Mouse (Mus musculus): Measurements from ENCODE around the gene Tex261. TPM values are rescaled to one million over a fixed set of nuclear protein-coding genes. Genes with fewer than 3 reads are reported as not detected.

Gene Tex261
- polyA plus RNA-seq, 2 experiments, result 21.6 to 44.2 TPM

DNA sequence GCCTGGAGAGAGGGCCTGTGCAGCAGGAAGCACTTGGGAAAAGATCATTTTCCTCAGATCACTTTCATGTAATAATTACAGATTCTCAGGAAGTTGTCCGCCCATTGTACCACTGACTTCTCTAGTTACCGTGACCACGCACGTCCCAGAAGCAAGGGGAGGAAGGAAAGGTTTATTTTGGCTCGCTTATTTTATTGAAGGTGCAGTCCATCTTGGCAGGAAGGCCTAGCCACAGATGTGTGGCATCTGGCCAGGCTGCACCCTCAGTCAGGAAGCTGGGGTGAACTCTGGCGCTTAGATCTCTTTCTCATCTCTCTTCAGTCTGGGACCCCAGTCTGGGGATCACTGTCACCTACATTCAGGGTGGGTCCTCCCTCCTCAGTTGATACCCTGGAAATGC lies 37.0 kb downstream of the Tex261 start:
- Histone ChIP-seq H3K4me2 (ENCODE audit: low read depth) (no peak overlapping the region), H3K9ac (replicated peaks) (no peak overlapping the region), H3K27me3 (ENCODE audit: control insufficient read depth, insufficient read depth, low read length) (no peaks in the 10 kb centered on the region), H3K36me3 (replicated peaks; ENCODE audit: control insufficient read depth, insufficient read depth, low read depth) (no peaks in the 10 kb centered on the region), H3K9me3 (ENCODE audit: control insufficient read depth, low read length) (no peaks in the 10 kb centered on the region), H3K4me1 (replicated peaks; ENCODE audit: control insufficient read depth in 2 of 2, insufficient read depth in 2 of 2, low read length in 1 of 2) (no peaks in the 10 kb centered on the region), H3K4me3 (ENCODE audit: insufficient read depth in 1 of 2, low read depth in 2 of 2, low read length in 2 of 2) (no peak overlapping the region), H3K27ac (no peak overlapping the region)
- no peak for TF ChIP-seq EP300 (IDR thresholded peaks at IDR 0.05; ENCODE audit: low read depth)
- no peak for TF ChIP-seq CTCF (IDR thresholded peaks at IDR 0.05; ENCODE audit: low read depth)
- DNase-seq (ENCODE audit: low read depth in 3 of 3, low spot score in 3 of 3) (no peak), ATAC-seq (ENCODE audit: insufficient read depth) (no peak)
- WGBS (ENCODE audit: insufficient replicate concordance), result 26% methylated on average over 6 of the region's 6 CpGs

DNA sequence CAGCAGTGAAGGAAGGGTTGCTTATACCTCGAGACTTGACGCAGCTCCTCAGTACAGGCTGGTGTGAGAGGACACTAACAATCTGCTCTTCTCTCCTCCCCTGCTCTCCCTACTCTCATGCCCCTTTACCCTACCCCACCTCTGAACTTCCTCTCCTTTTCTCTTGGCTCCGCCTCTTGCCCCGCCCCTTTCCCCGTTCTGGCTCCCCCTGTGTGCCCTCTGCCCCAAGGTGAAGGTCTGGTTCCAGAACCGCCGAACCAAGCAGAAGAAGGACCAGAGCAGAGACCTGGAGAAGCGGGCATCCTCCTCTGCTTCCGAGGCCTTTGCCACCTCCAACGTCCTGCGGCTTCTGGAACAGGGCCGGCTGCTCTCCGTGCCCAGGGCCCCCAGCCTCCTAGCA lies 38.3 kb downstream of the Tex261 start:
- H3K4me1 ChIP-seq (replicated peaks; ENCODE audit: control insufficient read depth in 2 of 2, insufficient read depth in 2 of 2, low read length in 1 of 2), result no peaks in the 10 kb centered on the region
- no peak for TF ChIP-seq EP300 (IDR thresholded peaks at IDR 0.05; ENCODE audit: low read depth)
- TF ChIP-seq CTCF (IDR thresholded peaks at IDR 0.05; ENCODE audit: low read depth), result no peak
- H3K27me3 ChIP-seq (ENCODE audit: control insufficient read depth, insufficient read depth, low read length), result no peaks in the 10 kb centered on the region
- 22% methylated on average over 13 of the region's 13 CpGs for WGBS (ENCODE audit: insufficient replicate concordance)
- no peaks in the 10 kb centered on the region for H3K36me3 ChIP-seq (replicated peaks; ENCODE audit: control insufficient read depth, insufficient read depth, low read depth)
- H3K4me3 ChIP-seq (ENCODE audit: insufficient read depth in 1 of 2, low read depth in 2 of 2, low read length in 2 of 2), result no peak overlapping the region
- no peaks in the 10 kb centered on the region for H3K9me3 ChIP-seq (ENCODE audit: control insufficient read depth, low read length)
- no peak overlapping the region for H3K27ac ChIP-seq
- no peak for DNase-seq (ENCODE audit: low read depth in 3 of 3, low spot score in 3 of 3)
- ATAC-seq (ENCODE audit: insufficient read depth), result no peak
- H3K9ac ChIP-seq (replicated peaks), result no peak overlapping the region
- no peak overlapping the region for H3K4me2 ChIP-seq (ENCODE audit: low read depth)

DNA sequence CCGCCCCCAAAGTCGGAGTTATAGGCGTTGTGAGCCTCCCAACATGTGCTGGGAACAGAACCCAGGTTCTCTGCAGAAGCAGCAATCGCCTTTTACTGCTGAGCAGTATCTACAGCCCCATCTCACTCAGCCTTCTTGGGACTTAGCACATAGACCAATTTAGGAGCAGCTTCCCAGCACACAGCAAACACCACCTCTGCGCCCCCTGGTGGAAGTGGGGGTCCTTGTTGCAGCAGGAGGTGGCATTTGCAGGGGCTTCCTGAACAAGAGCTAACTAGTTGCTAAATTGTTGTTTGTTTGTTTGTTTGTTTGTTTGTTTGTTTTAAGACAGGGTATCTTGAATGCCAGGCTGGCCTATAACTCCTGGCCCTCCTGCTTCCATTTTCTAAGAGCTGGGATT lies 44.5 kb downstream of the Tex261 start:
- Histone ChIP-seq H3K27me3 (ENCODE audit: control insufficient read depth, insufficient read depth, low read length) (no peaks in the 10 kb centered on the region), H3K4me3 (ENCODE audit: insufficient read depth in 1 of 2, low read depth in 2 of 2, low read length in 2 of 2) (no peak overlapping the region), H3K9ac (replicated peaks) (no peak overlapping the region), H3K4me1 (replicated peaks; ENCODE audit: control insufficient read depth in 2 of 2, insufficient read depth in 2 of 2, low read length in 1 of 2) (no peaks in the 10 kb centered on the region), H3K27ac (no peak overlapping the region), H3K4me2 (ENCODE audit: low read depth) (no peak overlapping the region), H3K36me3 (replicated peaks; ENCODE audit: control insufficient read depth, insufficient read depth, low read depth) (no peaks in the 10 kb centered on the region), H3K9me3 (ENCODE audit: control insufficient read depth, low read length) (no peaks in the 10 kb centered on the region)
- no peak for TF ChIP-seq EP300 (IDR thresholded peaks at IDR 0.05; ENCODE audit: low read depth)
- peak; percentile 86 for TF ChIP-seq CTCF (IDR thresholded peaks at IDR 0.05; ENCODE audit: low read depth)
- ATAC-seq (ENCODE audit: insufficient read depth) (no peak), DNase-seq (ENCODE audit: low read depth in 3 of 3, low spot score in 3 of 3) (peak in 1 of 3 experiments; percentile 31)
- 11% methylated on average over 5 of the region's 5 CpGs for WGBS (ENCODE audit: insufficient replicate concordance)

DNA sequence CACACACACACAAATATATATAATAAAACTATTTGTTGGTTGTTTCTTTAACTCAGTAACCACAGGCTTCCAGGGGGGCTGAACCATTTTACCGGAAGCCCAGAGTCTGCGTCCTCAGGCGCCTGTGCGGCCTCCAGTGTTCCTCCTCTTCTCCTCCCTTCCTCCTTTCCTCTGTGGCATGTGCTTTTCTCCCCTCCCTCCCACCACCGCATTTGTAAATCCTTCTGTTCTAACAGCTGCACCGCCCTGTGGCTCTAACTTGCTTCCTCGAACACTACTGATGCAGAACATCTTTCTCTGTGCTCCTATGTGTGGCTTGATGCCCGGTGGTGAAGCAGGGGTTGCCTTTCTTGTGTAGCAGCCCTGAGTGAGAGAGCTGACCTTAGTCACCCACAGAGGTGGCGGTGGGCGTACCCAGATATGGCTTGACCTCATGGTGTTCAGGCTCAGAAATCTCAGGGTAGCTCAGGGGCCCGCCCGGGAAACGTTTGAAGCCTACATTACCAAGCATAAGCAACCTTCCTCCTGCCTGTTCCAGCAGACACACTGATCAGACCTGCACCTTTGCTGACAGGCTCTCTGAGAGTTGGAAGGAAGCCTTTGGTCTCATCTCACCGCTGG lies 46.2 kb downstream of the Tex261 start:
- no peak overlapping the region for H3K9ac ChIP-seq (replicated peaks)
- H3K27me3 ChIP-seq (ENCODE audit: control insufficient read depth, insufficient read depth, low read length), result no peaks in the 10 kb centered on the region
- H3K4me1 ChIP-seq (replicated peaks; ENCODE audit: control insufficient read depth in 2 of 2, insufficient read depth in 2 of 2, low read length in 1 of 2), result no peaks in the 10 kb centered on the region
- TF ChIP-seq CTCF (IDR thresholded peaks at IDR 0.05; ENCODE audit: low read depth) (no peak), EP300 (IDR thresholded peaks at IDR 0.05; ENCODE audit: low read depth) (no peak)
- H3K27ac ChIP-seq, result no peak overlapping the region
- H3K36me3 ChIP-seq (replicated peaks; ENCODE audit: control insufficient read depth, insufficient read depth, low read depth), result no peaks in the 10 kb centered on the region
- H3K4me3 ChIP-seq (ENCODE audit: insufficient read depth in 1 of 2, low read depth in 2 of 2, low read length in 2 of 2), result no peak overlapping the region
- ATAC-seq (ENCODE audit: insufficient read depth), result no peak
- WGBS (ENCODE audit: insufficient replicate concordance), result 48% methylated on average over 14 of the region's 14 CpGs
- H3K9me3 ChIP-seq (ENCODE audit: control insufficient read depth, low read length), result no peaks in the 10 kb centered on the region
- DNase-seq (ENCODE audit: low read depth in 3 of 3, low spot score in 3 of 3), result no peak
- H3K4me2 ChIP-seq (ENCODE audit: low read depth), result no peak overlapping the region

DNA sequence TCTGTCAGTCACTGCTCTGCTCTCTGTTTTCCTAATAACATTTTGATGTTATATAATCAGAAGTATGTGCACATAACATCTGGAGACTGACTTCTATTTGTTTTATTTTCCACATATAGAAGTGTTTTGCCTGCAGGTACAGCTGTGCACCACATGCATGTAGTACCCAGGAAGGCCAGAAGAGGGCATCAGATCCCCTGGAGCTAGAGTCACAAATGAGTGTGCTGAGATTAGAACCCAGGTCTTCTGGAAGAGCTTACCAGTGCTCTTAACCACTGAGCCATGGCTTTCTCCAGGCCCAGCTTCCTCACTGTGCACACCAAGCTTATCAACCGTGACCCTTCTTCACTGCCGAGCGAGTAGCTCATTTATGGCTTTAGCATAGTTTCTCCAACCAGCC lies 47.1 kb downstream of the Tex261 start:
- Histone ChIP-seq H3K4me3 (ENCODE audit: insufficient read depth in 1 of 2, low read depth in 2 of 2, low read length in 2 of 2) (no peak overlapping the region), H3K27me3 (ENCODE audit: control insufficient read depth, insufficient read depth, low read length) (no peaks in the 10 kb centered on the region; the same call in 1 of the 2 replicates), H3K4me2 (ENCODE audit: low read depth) (no peak overlapping the region), H3K9ac (replicated peaks) (no peak overlapping the region), H3K9me3 (ENCODE audit: control insufficient read depth, low read length) (no peaks in the 10 kb centered on the region), H3K36me3 (replicated peaks; ENCODE audit: control insufficient read depth, insufficient read depth, low read depth) (no peaks in the 10 kb centered on the region), H3K27ac (no peak overlapping the region), H3K4me1 (replicated peaks; ENCODE audit: control insufficient read depth in 2 of 2, insufficient read depth in 2 of 2, low read length in 1 of 2) (no peaks in the 10 kb centered on the region)
- WGBS (ENCODE audit: insufficient replicate concordance), result 60% methylated on average over 3 of the region's 3 CpGs
- DNase-seq (ENCODE audit: low read depth in 3 of 3, low spot score in 3 of 3), result no peak
- TF ChIP-seq EP300 (IDR thresholded peaks at IDR 0.05; ENCODE audit: low read depth) (no peak), CTCF (IDR thresholded peaks at IDR 0.05; ENCODE audit: low read depth) (peak; percentile 76)
- no peak for ATAC-seq (ENCODE audit: insufficient read depth)

Data from liver, embryonic 14.5 days (tissue).